Mouse (Mus musculus) hindbrain, embryonic 10.5 days (tissue): ENCODE results near the gene Gm7324. TPM values are rescaled to one million over a fixed set of nuclear protein-coding genes. Genes with fewer than 3 reads are reported as not detected.
"Not testable (repeated sequence)": the region's sequence is repeated elsewhere in the genome, so short reads cannot be mapped to it uniquely, and the experiment has no call there.

ENCODE experiments used
- DNase-seq: peaks from one replicate; pipeline ENCODE4 v3.0.0-alpha.2; 2017; ENCODE audit warnings: low spot score
- H3K27ac ChIP-seq: fragments of 300-500 bp; sonication (generic); 2 replicates; pipeline ENCODE4 v1.5.1; 2016; ENCODE audit warnings: mild to moderate bottlenecking, moderate library complexity
- H3K27me3 ChIP-seq: fragments of 300-500 bp; sonication (generic); 2 replicates; pipeline ENCODE4 v1.6.1; 2016; ENCODE audit warnings: mild to moderate bottlenecking; ENCODE audit not compliant: poor library complexity, insufficient read depth, severe bottlenecking
- H3K36me3 ChIP-seq: fragments of 300-500 bp; sonication (generic); 2 replicates; pipeline ENCODE4 v1.6.1; 2016; ENCODE audit warnings: mild to moderate bottlenecking, moderate library complexity
- H3K4me1 ChIP-seq: fragments of 300-500 bp; sonication (generic); replicated peaks from 2 replicates; pipeline ENCODE4 v1.6.1; 2016; ENCODE audit warnings: mild to moderate bottlenecking
- H3K4me3 ChIP-seq: fragments of 300-500 bp; sonication (generic); 2 replicates; pipeline ENCODE4 v1.5.1; 2016; ENCODE audit warnings: mild to moderate bottlenecking, moderate library complexity
- H3K9me3 ChIP-seq: fragments of 300-500 bp; sonication (generic); 2 replicates; pipeline ENCODE4 v1.6.1; 2016; ENCODE audit warnings: mild to moderate bottlenecking, moderate library complexity
- WGBS: fragments of 180-500 bp; shearing (Covaris S2); methylation state at CpG from one replicate; pipeline ENCODE4 v1.1.7; 2016; 5-methylcytosine and 5-hydroxymethylcytosine counted together
- polyA plus RNA-seq: library from polyadenylated mRNA; unstranded; fragments of >200 nt; fragmentation: Nextera tagmentation; extraction: Ambion mirVana; gene quantifications from 2 replicates; pipeline ENCODE4 v1.2.1, GENCODE M21; 2016

Gm7324 gene
- 0.98 and 1.2 TPM in 2 replicates for polyA plus RNA-seq

DNA sequence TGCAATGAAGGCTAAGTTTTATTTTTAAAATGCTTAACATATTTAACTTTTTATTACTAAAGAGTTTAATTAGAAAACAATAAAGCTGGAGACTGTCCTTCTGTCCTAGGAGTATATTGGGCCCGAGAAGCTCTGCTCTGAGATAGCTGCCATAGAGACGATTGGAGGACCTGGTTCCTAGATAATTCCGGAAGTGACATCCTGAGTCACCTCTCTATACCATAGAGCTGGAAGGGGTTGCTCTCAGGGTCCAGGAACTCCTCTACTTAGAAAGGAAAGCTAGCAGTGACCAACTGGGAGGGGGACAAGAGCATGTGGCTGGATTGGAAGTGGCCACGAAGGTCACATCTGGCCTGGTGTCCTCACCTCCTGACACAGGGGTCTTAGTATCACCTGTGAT, at the start of gene Gm7324:
TSS of gene Gm7324 (plus strand) at position 208 of the 400 bp plus-strand sequence.
- 86% methylated on average over 4 of the region's 4 CpGs for WGBS
- not testable (repeated sequence) for H3K27ac ChIP-seq

DNA sequence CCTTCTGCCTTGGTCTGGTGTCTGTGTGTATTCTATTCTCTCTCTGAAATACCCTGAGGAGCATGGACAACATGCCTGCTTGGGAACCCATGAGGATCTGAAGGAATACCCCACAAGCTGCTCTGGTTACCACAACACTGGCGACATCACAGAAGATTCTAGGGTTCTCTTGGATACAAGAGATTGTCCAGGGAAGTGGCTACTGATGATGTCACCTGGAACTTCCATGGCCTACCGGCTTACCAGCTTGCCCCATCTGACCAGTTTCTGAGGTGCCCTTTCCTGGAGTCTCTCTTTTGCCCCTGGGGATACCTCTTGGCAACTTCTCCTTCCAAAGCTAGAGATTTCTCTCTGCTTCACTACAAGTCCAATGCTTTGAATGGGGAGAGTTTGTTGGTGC, 20.5 kb upstream of the Gm7324 start, which contains the start of gene Gm8165:
TSS of gene Gm8165 (minus strand) at position 101 of the 400 bp plus-strand sequence.
- not testable (repeated sequence) for H3K4me1 ChIP-seq, H3K9me3 ChIP-seq, H3K27ac ChIP-seq, DNase-seq, H3K36me3 ChIP-seq, H3K27me3 ChIP-seq, H3K4me3 ChIP-seq
- 89% methylated on average over 1 of the region's 2 CpGs for WGBS

More for the DNA sequence above, at the start of gene Gm7324:
- H3K27me3 ChIP-seq, H3K36me3 ChIP-seq, H3K4me1 ChIP-seq, H3K9me3 ChIP-seq, DNase-seq, H3K4me3 ChIP-seq: not testable (repeated sequence)

DNA sequence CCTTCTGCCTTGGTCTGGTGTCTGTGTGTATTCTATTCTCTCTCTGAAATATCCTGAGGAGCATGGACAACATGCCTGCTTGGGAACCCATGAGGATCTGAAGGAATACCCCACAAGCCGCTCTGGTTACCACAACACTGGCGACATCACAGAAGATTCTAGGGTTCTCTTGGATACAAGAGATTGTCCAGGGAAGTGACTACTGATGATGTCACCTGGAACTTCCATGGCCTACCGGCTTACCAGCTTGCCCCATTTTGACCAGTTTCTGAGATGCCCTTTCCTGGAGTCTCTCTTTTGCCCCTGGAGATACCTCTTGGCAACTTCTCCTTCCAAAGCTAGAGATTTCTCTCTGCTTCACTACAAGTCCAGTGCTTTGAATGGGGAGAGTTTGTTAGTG, 29.8 kb downstream of the Gm7324 start, which contains the start of gene Gm16506:
TSS of gene Gm16506 (minus strand) at position 101 of the 400 bp plus-strand sequence.
- DNase-seq, H3K27me3 ChIP-seq, H3K4me3 ChIP-seq, H3K36me3 ChIP-seq, H3K27ac ChIP-seq, H3K4me1 ChIP-seq, H3K9me3 ChIP-seq: not testable (repeated sequence)
- WGBS = 94% methylated on average over 3 of the region's 3 CpGs

DNA sequence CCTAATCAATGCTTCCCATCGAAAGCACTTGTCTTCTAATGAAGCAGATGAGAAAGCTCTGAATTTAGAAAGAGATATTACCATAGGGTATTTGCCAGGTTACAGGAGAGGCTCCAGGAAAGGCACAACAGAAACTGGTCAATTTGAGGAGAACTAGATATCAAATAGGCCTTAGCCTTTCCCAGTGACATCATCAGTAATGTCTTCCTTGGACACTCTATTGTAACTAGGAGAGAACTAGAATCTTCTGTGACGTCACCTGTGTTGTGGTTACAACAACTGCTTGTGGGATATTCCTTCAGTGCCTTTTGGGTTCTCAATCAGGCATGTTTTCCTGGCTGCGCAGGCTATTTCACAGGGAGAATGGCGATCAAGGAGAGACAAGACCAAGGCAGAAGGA, 49.9 kb downstream of the Gm7324 start, which contains the start of gene Gm6526:
TSS of gene Gm6526 (plus strand) at position 301 of the 400 bp plus-strand sequence.
- not testable (repeated sequence) for H3K9me3 ChIP-seq, H3K27me3 ChIP-seq, H3K4me3 ChIP-seq, H3K4me1 ChIP-seq, H3K27ac ChIP-seq, H3K36me3 ChIP-seq, DNase-seq
- WGBS = 84% methylated on average over 4 of the region's 4 CpGs

Other genes with a start within 250 kb of the Gm7324 start
- not detected in 2 replicates for gene Gm5799, start 154.3 kb upstream of the Gm7324 start, polyA plus RNA-seq
- gene Gm17654, start 118.7 kb upstream of the Gm7324 start, polyA plus RNA-seq = not detected in 2 replicates
- gene Gm10375, start 89.8 kb upstream of the Gm7324 start, polyA plus RNA-seq = not detected in 2 replicates
- gene Gm8165, start 20.6 kb upstream of the Gm7324 start, polyA plus RNA-seq = not detected in 2 replicates
- gene Gm16506, start 29.7 kb downstream of the Gm7324 start, polyA plus RNA-seq = not detected in 2 replicates
- gene Gm6526, start 50.0 kb downstream of the Gm7324 start, polyA plus RNA-seq = not detected in 2 replicates
- not detected in 2 replicates for gene Gm8180, start 86.9 kb downstream of the Gm7324 start, polyA plus RNA-seq
- gene Ear1, start 177.7 kb downstream of the Gm7324 start, polyA plus RNA-seq = not detected in 2 replicates
- not detected in 2 replicates for gene Ear10, start 225.7 kb downstream of the Gm7324 start, polyA plus RNA-seq
- 2.8 and 5.9 TPM in 2 replicates for gene Gm8113, start 227.6 kb downstream of the Gm7324 start, polyA plus RNA-seq